Mouse (Mus musculus) stomach, postnatal 0 days (tissue): Measurements from ENCODE around the gene Ttc29.

ENCODE experiments used
- CTCF ChIP-seq: IDR thresholded peaks from 2 replicates; pipeline ENCODE4 v1.5.1; 2016; ENCODE audit warnings: antibody characterized with exemption, low read depth, mild to moderate bottlenecking, moderate library complexity
- EP300 ChIP-seq: optimal IDR thresholded peaks from 2 replicates; pipeline ENCODE3; 2016; ENCODE audit warnings: antibody characterized with exemption

DNA sequence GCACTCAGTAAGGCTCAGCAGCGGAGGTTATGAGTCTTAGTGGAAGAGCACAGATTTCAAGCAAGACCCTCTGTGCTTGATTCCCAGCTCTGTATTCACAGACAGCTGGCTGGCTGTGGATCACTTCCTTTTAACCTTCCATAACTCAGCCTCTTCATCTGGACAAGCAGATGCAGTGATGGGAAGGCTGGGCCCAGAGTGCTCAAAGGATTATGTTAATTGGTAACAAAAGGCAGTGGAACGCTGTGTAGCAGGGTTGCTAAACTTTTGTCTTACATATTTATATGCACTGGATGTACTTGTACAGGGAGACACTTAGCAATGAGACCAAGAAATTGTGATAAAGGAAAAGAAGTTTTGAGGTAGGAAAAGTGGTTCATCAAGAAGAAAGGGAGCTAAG, 17.6 kb downstream of the Ttc29 start:
- TF ChIP-seq CTCF = no peak
- TF ChIP-seq EP300 = no peak
